Mouse (Mus musculus): ENCODE measurements around the gene Mfsd13b.

- TF ChIP-seq ZC3H11A (IDR thresholded peaks at IDR 0.05; ENCODE audit: borderline replicate concordance, low read depth, low read length): no peak
- TF ChIP-seq MAFK (IDR thresholded peaks at IDR 0.05; ENCODE audit: insufficient read depth, low read depth, low read length): no peak
- TF ChIP-seq CHD2 (IDR thresholded peaks at IDR 0.05; ENCODE audit: low read depth, low read length): peak; percentile 97
- TF ChIP-seq HCFC1 (IDR thresholded peaks at IDR 0.05; ENCODE audit: borderline replicate concordance, insufficient read depth, low read length): peak; percentile 19; the same call in 1 of the 2 replicates
- TF ChIP-seq ZNF384 (IDR thresholded peaks at IDR 0.05; ENCODE audit: low read depth, low read length): no peak
Observed at GRCm38 (mm10) chr7:120982200-120982841, at the start of gene Mfsd13b, which contains the start of gene Cdr2.

All from ES-E14 (cell line).